Mouse (Mus musculus) lung, postnatal 0 days (tissue): ENCODE results near the gene Tiam2.

ENCODE experiments used
- CTCF ChIP-seq: IDR thresholded peaks from 2 replicates; pipeline ENCODE4 v1.5.1; 2016; ENCODE audit warnings: antibody characterized with exemption, mild to moderate bottlenecking
- EP300 ChIP-seq: IDR thresholded peaks from 2 replicates; pipeline ENCODE4 v1.6.1; 2016; ENCODE audit warnings: antibody characterized with exemption, mild to moderate bottlenecking, control low read depth

- TF ChIP-seq CTCF (no peak), EP300 (no peak)
Observed at GRCm38 (mm10) chr17:3337525-3337888, 11.1 kb downstream of the Tiam2 start.
